In the genomic region with DNA sequence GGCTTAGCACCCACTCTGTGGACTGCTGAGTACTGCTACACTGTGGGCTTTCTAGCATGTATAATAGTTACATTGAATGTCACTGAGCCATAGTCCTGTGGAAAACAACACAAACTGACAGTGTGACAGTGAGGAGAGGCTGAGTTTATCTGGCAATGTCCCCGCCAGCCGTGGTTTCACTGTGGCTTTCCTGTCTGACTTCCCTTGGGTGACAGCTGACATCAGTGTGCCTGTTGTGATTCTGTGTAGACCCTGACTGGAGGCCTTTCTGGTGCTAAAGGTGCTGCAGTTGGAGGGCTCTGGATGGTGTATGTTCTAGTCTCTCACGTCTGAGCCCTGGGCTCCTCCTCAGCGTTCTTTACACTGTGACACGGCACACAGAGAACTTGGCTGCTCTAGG, we compare ENCODE assay signal across 21 mouse cellular contexts. TPM values are rescaled to one million over a fixed set of nuclear protein-coding genes. Genes with fewer than 3 reads are reported as not detected.
DNase-seq lines count a peak whose midpoint lies in the region; ATAC-seq lines count a peak whose summit lies in the region.
"Had no signal": no experiment of that assay in that cellular context is flagged by ENCODE, and none has a peak within 500 bp of the region (broad histone marks: within the 10 kb centered on the region; RNA-seq: fewer than 3 reads in every experiment).

No protein-coding gene starts in this region.

- H3K4me3 ChIP-seq in megakaryocyte, embryonic 14.5 days (replicated peaks) = peak overlapping the region; percentile 0
- H3K4me3 ChIP-seq: embryonic facial prominence, embryonic 12.5 days; forebrain, embryonic 15.5 days; heart, embryonic 10.5 days; hindbrain, embryonic 13.5 days; intestine, embryonic 15.5 days had no signal

- H3K27me3 ChIP-seq in megakaryocyte, embryonic 14.5 days (replicated peaks) = peaks cover 56% of the 10 kb centered on the region
- H3K27me3 ChIP-seq: embryonic facial prominence, embryonic 12.5 days; forebrain, embryonic 15.5 days; hindbrain, embryonic 13.5 days; intestine, embryonic 15.5 days; Patski had no signal

- no peaks in the 10 kb centered on the region for H3K9me3 ChIP-seq in megakaryocyte, embryonic 14.5 days
- H3K9me3 ChIP-seq: embryonic facial prominence, embryonic 12.5 days; forebrain, embryonic 15.5 days; heart, embryonic 10.5 days; hindbrain, embryonic 13.5 days; intestine, embryonic 15.5 days had no signal

- peaks cover 41% of the 10 kb centered on the region for H3K4me1 ChIP-seq in megakaryocyte, embryonic 14.5 days

- peak; percentile 23 for DNase-seq in CD4-positive helper T cell, adult 2 months (ENCODE audit: low read depth, low spot score)
- peak; percentile 43 to 58 for DNase-seq in natural killer cell, adult 2 months (ENCODE audit: low spot score in 2 of 2)
- DNase-seq in adrenal gland, postnatal 14 days = no peak
- DNase-seq in adrenal gland, postnatal 36 days = no peak
- DNase-seq: adrenal gland, postnatal 10 days; cerebellum, adult 8-10 months; cerebellum, postnatal 14 days; gastrocnemius, postnatal 10 days; heart, adult 18-20 months; heart, postnatal 10 days; heart, postnatal 4 days had no signal

- peaks cover 55% of the 10 kb centered on the region for H3K36me3 ChIP-seq in megakaryocyte, embryonic 14.5 days (replicated peaks; ENCODE audit: low read length)

- ATAC-seq in megakaryocyte, adult 5-6 weeks (ENCODE audit: poor library complexity, severe bottlenecking) = no peak
- ATAC-seq in common myeloid progenitor, adult 5-6 weeks (replicated peaks; ENCODE audit: low read depth, poor library complexity, severe bottlenecking) = peak; percentile 70
- ATAC-seq: forebrain, embryonic 15.5 days; hindbrain, postnatal 0 days; intestine, embryonic 15.5 days; Patski had no signal

RNA-seq across cellular contexts. Expression of gene Med10, which starts 11.7 kb away (rescaled TPM):
- 1.5 and 10.2 TPM in 2 replicates for polyA plus RNA-seq in megakaryocyte, embryonic 14.5 days (2012; ENCODE audit: insufficient read depth, low replicate concordance)
- 52.2 and 52.3 TPM in 2 replicates for total RNA-seq in megakaryocyte, adult 5-6 weeks (2015)
- total RNA-seq in megakaryocyte, adult 5-6 weeks (2017) = 67.8 and 102 TPM in 2 replicates
- total RNA-seq in common myeloid progenitor, adult 5-6 weeks (2017) = 48.9 and 50.7 TPM in 2 replicates
- total RNA-seq in adrenal gland, postnatal 14 days (2021) = 55.0 and 57.0 TPM in 2 replicates
- total RNA-seq in adrenal gland, postnatal 36 days (2021) = 10 to 100 TPM; 52.9 to 76.6 TPM

Comparison
In these comparisons a context has a peak if more than half of its experiments do, and no peak if none do; other contexts are left out.
1. DNase-seq: peak in CD4-positive helper T cell, adult 2 months (single experiment) and natural killer cell, adult 2 months (2 of 2); none in adrenal gland, postnatal 14 days (single experiment) and adrenal gland, postnatal 36 days (0 of 2).